Mouse (Mus musculus) mouse embryonic stem cell (cell line): ENCODE measurements around the gene Iqck.

Experiments
- in situ Hi-C, 2 experiments: fragments of 300-500 bp; cut with MboI; formaldehyde crosslinking; loops; 1 replicate in 1 of 2; 3 replicates in 1 of 2; pipeline ENCODE4 v1.14.3; 2019 to 2020; ENCODE audit warnings: low sequenced_read_pairs in 2 of 2, low pct_unique_long_range_greater_than_20kb in 1 of 2, mixed read lengths in 1 of 2; ENCODE audit not compliant: unreplicated experiment in 1 of 2

Iqck gene

DNA sequence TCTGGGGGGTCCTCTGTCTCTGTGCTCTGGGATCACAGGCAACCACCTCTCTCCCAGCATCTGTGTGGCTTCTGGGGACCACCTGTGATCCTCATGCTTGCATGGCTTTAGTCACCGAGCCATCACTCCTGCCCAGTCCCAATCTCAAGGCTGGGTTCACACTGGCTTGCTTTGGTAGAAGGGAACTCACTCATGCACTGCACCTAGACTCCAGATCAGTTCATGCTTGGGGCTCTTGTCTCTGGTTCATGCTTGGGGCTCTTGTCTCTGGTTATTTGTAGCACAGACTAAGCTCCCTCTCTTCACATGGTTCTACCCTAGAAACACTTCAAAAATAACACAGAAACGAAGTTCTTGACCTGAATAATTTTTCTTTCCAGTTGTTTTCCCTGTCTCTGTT is 44.5 kb downstream of the Iqck start:
- in situ Hi-C loops: no loop called here

- in situ Hi-C loops: no loop called here
Measured at GRCm38 (mm10) chr7:118902944-118903343, 47.4 kb downstream of the Iqck start.

- in situ Hi-C loops: no loop called here
Measured at GRCm38 (mm10) chr7:118903879-118904278, 48.3 kb downstream of the Iqck start.

DNA sequence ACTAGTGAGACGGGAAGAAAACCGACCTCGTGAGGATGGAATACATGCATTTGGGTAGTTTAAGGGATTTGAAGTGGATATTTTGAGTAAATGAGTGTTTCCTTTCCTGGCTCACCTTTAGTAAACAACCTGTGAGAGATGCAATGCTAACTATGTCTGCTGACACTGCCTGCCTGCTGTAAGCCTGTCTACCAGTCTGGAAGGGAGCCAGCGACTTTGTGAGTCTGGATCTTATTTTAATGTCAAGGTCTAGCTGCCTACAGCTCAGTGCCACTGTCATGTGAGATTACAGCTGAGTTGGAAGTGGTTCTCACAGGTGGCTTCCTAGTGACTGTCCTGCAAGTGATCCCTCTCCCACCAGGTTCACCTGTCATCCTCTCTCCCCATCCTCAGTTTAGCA is 49.0 kb downstream of the Iqck start:
- in situ Hi-C loops: no loop called here

GRCm38 (mm10) chr7:118908961-118909515 is 53.5 kb downstream of the Iqck start:
- in situ Hi-C loops: no loop called here

DNA sequence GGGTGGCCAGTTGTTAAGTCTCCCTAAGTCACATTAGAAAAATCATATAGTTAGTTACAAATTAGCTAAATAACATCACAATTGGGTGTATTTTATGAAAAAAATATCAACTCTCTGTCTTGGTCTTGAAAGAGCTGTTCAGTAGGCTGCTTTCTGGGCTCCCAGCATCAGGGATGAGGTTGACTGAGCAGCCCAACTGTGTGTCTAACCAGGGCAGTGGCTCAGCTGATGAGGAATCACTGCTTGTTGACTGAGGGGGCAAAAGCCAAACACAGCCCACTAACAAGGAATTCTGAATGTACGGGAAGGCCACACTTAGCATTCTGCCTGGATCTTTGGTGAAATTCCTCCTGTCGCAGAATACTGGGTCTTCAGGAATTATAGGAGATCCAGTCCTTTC is 54.9 kb downstream of the Iqck start:
- in situ Hi-C loops: no loop called here

- in situ Hi-C loops: no loop called here
Measured at GRCm38 (mm10) chr7:118911170-118911569, 55.6 kb downstream of the Iqck start.

- in situ Hi-C loops: no loop called here
Measured at GRCm38 (mm10) chr7:118911571-118911970, 56.0 kb downstream of the Iqck start.

DNA sequence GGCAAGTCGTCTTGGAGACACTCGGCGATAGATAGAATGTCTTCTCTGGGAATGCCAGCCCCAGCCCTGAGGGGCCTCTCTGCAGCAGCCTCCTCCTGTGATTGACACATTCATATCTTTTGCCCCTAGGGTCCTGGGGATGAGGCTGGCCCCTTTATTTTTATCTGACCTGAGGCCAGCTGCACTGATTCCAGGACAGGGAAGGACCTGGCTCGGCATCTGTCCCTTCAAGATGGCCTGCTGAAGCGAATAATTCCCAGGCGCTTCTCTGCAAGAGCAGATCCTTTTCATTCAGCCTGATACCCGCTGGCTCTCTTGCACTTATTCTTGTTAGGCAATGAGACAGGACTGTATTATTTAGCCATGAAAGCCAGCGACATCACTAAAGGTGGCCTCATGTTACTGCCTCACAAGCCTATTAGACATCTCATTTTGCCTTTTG is 56.5 kb downstream of the Iqck start:
- in situ Hi-C loops: no loop called here

GRCm38 (mm10) chr7:118914561-118915165 is 59.1 kb downstream of the Iqck start:
- in situ Hi-C loops: no loop called here

DNA sequence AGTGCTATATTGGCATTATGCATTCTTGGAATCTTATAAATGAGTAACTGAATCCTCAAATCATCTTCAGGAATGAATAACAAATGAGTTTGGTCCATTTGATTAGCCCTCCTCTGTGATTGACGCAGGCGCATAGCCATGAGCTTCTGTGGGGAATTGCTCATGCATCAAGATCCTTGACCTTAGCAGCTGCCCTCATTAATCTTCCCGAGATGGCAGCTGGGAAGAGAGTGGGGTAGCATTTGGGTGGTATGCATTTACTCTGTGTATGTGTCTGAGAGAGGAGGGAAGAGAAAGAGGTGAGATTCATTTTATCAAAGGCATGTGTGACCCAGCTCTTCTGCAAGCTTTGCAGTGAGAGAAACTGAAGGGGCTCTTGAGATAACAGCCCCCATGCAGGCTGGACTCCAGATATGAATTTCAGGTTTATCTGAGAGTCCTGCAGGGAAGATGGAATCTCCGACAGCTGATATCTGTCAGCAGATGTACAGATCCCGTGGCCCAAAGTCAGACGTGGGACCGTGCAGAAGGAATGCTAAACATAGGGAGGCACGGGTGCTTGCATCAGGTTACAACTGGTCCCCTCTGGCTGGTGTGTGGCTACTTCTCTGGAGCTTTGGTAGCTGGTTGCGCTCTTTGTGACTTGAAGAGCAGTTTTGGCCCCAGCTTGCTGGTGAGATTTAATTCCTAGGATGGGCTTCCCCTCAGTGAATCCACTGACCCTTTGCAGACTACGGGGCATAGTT is 63.9 kb downstream of the Iqck start:
- in situ Hi-C loops: no loop called here

GRCm38 (mm10) chr7:118922441-118923202 is 67.1 kb downstream of the Iqck start:
- in situ Hi-C loops: no loop called here

DNA sequence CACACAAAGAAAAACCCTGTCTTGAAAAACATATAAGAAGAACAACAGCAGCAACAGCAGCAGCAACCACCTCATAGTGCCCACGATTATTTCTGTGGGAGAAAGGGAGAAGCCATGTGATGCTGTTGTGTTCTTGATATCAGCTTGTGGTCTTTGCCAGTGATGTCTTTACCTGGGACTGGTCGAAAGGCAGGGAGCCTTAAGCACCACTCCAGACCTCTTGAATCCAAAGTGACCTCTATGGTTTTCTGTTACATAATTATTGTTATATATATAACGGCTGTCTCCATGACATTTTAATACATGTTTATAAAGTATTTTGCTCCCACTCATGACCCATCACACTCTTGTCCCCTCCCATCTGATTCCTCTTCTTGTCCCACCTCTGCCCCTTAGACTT is 70.0 kb downstream of the Iqck start:
- in situ Hi-C loops: no loop called here

DNA sequence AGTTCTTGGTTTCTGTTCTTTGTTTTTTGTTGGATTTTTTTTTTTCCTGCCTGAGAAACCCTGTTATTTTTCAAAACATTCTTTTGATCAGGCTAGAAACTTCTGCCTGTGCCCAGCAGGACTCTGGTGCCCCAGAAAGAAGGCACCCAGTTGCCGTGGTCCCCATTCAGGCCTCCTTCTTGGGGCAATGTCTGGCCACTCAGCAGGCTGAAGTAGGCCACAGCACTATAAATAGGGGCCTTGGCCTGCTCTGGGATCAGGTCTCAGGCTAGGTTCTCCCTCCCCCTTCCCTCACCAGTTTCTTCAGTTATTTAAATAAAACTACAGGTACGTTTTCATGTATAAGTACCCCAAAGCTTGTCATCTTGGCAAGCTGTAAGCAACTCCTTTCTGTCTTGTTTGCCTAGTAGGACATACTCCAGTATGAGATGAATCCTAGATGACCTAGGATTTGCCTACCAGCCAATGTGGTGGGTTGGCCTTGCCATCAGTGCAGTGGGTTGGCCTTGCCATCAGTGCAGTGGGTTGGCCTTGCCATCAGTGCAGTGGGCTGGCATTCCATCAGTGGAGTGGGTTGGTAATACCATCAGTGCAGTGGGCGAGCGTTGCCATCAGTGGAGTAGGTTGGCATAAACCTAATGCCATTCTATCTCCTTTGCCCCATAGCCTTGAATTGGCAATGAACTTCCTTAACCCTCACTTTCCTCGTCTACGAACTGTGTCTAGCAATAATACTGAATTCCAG is 71.1 kb downstream of the Iqck start:
- in situ Hi-C loops: no loop called here

GRCm38 (mm10) chr7:118927279-118927678 is 71.7 kb downstream of the Iqck start:
- in situ Hi-C loops: no loop called here

GRCm38 (mm10) chr7:118928316-118928715 is 72.8 kb downstream of the Iqck start:
- in situ Hi-C loops: no loop called here

DNA sequence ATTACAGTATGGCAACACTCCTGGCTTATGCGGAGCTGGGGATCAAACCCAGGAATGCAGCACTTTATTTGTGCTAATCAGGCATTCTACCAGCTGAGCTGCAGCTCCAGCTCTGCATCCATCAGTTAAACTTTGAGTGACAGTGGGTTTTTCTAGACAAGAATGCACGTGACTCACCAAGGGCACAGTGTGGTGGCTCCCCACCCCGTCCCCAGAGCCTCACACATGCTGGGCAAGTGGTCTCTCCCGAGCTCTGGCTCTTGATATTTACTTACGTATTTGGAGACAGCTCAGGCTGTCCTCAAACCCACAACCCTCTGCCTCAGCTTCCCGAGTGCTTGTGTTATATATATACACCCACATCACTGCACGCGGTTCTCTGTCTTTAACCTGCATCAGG is 73.4 kb downstream of the Iqck start:
- in situ Hi-C loops: no loop called here

GRCm38 (mm10) chr7:118929601-118930311 is 74.2 kb downstream of the Iqck start:
- in situ Hi-C loops: no loop called here
